Mouse (Mus musculus): ENCODE measurements at regions not wholly inside any gene's neighbourhood (a gene's known extent, or its start where the extent isn't known, plus 50 kb on each side); places are given as distances from the start of the nearest gene placed in this dataset.

GRCm38 (mm10) chr12:25168213-25168545 is 71.2 kb upstream of the Id2 start:
- Histone ChIP-seq H3K4me2 (ENCODE audit: low read length) (no peak overlapping the region), H3K9ac (ENCODE audit: low read length) (no peak overlapping the region), H3K4me1 (replicated peaks; ENCODE audit: control insufficient read depth, insufficient read depth, low read length) (peaks cover 5% of the 10 kb centered on the region), H3K27me3 (replicated peaks; ENCODE audit: control insufficient read depth, insufficient read depth, low read length) (no peaks in the 10 kb centered on the region), H3K4me3 (ENCODE audit: low read depth, low read length) (no peak overlapping the region), H3K36me3 (ENCODE audit: control insufficient read depth, insufficient read depth, low read length) (no peaks in the 10 kb centered on the region), H3K27ac (ENCODE audit: low read depth) (no peak overlapping the region), H3K9me3 (ENCODE audit: control insufficient read depth, low read length) (no peaks in the 10 kb centered on the region)
- 63% methylated on average over 5 of the region's 5 CpGs for WGBS
- no peak for ATAC-seq (replicated peaks; ENCODE audit: low FRiP score, low TSS enrichment, low read depth)
- no peak for DNase-seq (ENCODE audit: low spot score)

DNA sequence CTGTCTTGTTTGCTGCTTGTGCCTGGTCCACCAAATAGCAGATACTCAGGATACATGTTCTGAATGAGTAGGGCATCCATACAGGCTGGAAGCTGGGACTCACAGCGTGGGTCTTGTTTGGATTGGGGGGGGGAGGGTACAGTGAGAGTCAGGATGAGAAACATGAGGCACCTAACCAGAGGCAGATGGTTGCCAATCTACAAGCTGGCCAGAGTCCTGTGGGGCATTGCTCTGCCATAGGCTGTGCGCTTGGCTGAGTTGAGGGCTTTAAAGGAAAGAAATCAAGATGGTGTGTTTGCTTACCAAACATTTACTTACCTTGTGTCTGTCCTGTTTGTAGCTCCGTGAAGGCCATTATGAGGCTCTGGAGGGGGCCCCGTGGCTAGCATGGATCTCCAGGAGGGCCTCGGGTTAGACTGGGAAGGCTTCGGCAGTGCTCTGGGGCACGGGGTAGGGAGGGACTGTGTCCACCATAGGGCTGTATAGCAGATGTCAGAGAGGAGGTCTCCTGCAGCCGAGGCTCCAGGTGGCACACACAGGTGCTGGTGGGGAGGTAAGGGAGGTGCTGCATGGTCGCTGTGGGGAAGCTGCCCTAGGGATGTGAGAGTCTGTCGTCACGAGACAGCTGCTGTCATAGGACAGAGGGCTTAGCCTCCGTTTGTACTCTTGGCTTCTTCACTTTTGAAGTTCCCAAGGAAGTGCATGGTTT is 70.7 kb upstream of the Id2 start:
- ATAC-seq (replicated peaks; ENCODE audit: low FRiP score, low TSS enrichment, low read depth): no peak
- Histone ChIP-seq H3K4me2 (ENCODE audit: low read length) (no peak overlapping the region), H3K36me3 (ENCODE audit: control insufficient read depth, insufficient read depth, low read length) (no peaks in the 10 kb centered on the region), H3K9ac (ENCODE audit: low read length) (no peak overlapping the region), H3K27me3 (replicated peaks; ENCODE audit: control insufficient read depth, insufficient read depth, low read length) (no peaks in the 10 kb centered on the region), H3K27ac (ENCODE audit: low read depth) (no peak overlapping the region), H3K4me1 (replicated peaks; ENCODE audit: control insufficient read depth, insufficient read depth, low read length) (peaks cover 5% of the 10 kb centered on the region), H3K4me3 (ENCODE audit: low read depth, low read length) (no peak overlapping the region), H3K9me3 (ENCODE audit: control insufficient read depth, low read length) (no peaks in the 10 kb centered on the region)
- DNase-seq (ENCODE audit: low spot score): no peak
- WGBS: 63% methylated on average over 12 of the region's 12 CpGs

DNA sequence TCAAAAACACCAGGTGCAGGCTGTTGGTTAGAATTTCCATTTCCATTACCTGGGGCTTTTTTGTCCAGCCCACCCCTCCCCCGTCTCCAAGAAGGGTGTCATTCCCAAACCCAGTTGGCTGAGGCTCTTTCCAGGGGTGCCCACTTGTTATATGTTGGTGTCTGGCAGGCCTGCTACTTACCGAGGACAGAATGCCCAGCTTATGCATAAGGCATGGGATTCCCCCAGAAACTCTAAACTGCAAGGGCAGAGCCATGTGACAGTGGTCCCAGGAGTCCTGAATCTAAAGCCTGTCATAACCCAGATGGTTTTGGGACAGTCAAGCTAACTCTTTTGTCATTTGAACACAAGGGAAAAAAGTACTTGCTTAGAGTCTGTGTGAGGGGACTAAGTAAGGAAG is 69.6 kb upstream of the Id2 start:
- WGBS: 80% methylated on average over 2 of the region's 2 CpGs
- H3K9ac ChIP-seq (ENCODE audit: low read length): no peak overlapping the region
- H3K36me3 ChIP-seq (ENCODE audit: control insufficient read depth, insufficient read depth, low read length): no peaks in the 10 kb centered on the region

DNA sequence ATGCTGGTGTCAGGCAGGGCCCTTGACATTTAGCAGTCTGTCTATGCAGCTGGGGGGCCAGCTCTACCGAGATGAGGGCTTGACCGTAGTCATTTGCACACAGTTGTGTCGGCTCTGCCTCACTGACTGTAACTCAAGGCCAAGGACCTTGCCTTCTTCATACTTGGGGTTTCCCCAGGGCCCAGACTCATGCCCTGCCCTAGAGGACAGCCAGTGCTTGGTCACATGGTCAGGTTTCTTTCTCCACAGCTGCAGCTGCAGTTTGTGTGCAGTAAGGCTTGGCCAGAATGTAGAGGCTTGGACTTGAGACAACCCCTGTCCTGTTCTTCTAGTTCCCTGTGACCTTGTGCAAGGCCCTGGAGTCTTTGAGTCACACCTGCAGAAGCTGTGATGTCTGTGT is 68.7 kb upstream of the Id2 start:
- Histone ChIP-seq H3K4me2 (ENCODE audit: low read length) (no peak overlapping the region), H3K9me3 (ENCODE audit: control insufficient read depth, low read length) (no peaks in the 10 kb centered on the region), H3K4me3 (ENCODE audit: low read depth, low read length) (no peak overlapping the region), H3K27me3 (replicated peaks; ENCODE audit: control insufficient read depth, insufficient read depth, low read length) (no peaks in the 10 kb centered on the region), H3K9ac (ENCODE audit: low read length) (no peak overlapping the region), H3K27ac (ENCODE audit: low read depth) (no peak overlapping the region), H3K36me3 (ENCODE audit: control insufficient read depth, insufficient read depth, low read length) (no peaks in the 10 kb centered on the region), H3K4me1 (replicated peaks; ENCODE audit: control insufficient read depth, insufficient read depth, low read length) (peaks cover 5% of the 10 kb centered on the region)
- no peak for DNase-seq (ENCODE audit: low spot score)
- ATAC-seq (replicated peaks; ENCODE audit: low FRiP score, low TSS enrichment, low read depth): no peak
- whole genome bisulfite sequencing: 79% methylated on average over 3 of the region's 3 CpGs

More for the DNA sequence above, 69.6 kb upstream of the Id2 start:
- H3K4me1 ChIP-seq (replicated peaks; ENCODE audit: control insufficient read depth, insufficient read depth, low read length): peaks cover 5% of the 10 kb centered on the region
- H3K4me2 ChIP-seq (ENCODE audit: low read length): no peak overlapping the region
- H3K27me3 ChIP-seq (replicated peaks; ENCODE audit: control insufficient read depth, insufficient read depth, low read length): no peaks in the 10 kb centered on the region
- H3K9me3 ChIP-seq (ENCODE audit: control insufficient read depth, low read length): no peaks in the 10 kb centered on the region
- no peak overlapping the region for H3K27ac ChIP-seq (ENCODE audit: low read depth)
- ATAC-seq (replicated peaks; ENCODE audit: low FRiP score, low TSS enrichment, low read depth) (no peak), DNase-seq (ENCODE audit: low spot score) (no peak)
- no peak overlapping the region for H3K4me3 ChIP-seq (ENCODE audit: low read depth, low read length)

DNA sequence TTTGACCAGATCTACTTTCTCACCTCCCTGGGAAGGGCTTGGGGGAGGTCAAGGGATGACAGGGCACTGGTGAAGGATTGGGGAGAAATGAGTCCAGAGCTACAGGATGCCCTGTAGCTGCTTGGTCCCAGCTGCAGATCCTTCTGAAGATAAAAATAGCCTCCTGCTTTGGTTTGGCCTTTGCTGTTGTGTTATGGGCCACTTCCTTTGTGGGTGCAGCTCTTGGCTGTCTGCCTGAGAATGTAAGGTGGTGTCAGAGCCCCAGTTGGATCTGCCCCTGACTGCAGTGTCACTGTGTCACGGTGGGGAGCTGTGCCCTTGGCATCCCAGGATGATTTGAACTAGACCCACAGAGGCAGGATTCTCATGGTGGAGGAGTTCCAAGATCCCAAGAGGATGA is 67.8 kb upstream of the Id2 start:
- H3K27me3 ChIP-seq (replicated peaks; ENCODE audit: control insufficient read depth, insufficient read depth, low read length): no peaks in the 10 kb centered on the region
- H3K9me3 ChIP-seq (ENCODE audit: control insufficient read depth, low read length): no peaks in the 10 kb centered on the region
- H3K4me1 ChIP-seq (replicated peaks; ENCODE audit: control insufficient read depth, insufficient read depth, low read length): peaks cover 5% of the 10 kb centered on the region
- no peaks in the 10 kb centered on the region for H3K36me3 ChIP-seq (ENCODE audit: control insufficient read depth, insufficient read depth, low read length)
- no peak for ATAC-seq (replicated peaks; ENCODE audit: low FRiP score, low TSS enrichment, low read depth)
- H3K9ac ChIP-seq (ENCODE audit: low read length): no peak overlapping the region
- DNase-seq (ENCODE audit: low spot score): no peak
- H3K4me3 ChIP-seq (ENCODE audit: low read depth, low read length): no peak overlapping the region
- no peak overlapping the region for H3K4me2 ChIP-seq (ENCODE audit: low read length)
- H3K27ac ChIP-seq (ENCODE audit: low read depth): no peak overlapping the region
- WGBS: 83% methylated on average over 1 of the region's 1 CpGs

DNA sequence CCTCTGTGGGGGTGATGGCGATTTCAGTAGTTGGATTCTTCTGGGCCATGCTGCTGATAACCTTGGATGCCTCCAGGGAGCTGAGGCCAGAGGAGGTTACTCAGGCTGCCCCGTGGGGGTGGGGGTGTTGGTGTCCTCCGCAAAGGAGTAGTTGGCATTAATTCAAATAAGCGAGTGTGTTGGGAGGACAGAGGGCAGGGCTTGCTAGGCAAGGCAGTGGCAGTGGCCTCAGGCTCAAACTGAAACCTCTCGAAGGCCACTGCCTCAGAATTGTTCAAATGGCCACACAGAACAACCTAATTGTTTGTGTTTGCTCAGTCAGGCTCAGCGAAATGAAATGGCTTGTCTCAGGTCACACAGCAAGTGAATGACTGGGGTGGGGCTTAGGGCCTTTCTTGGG is 66.6 kb upstream of the Id2 start:
- ATAC-seq (replicated peaks; ENCODE audit: low FRiP score, low TSS enrichment, low read depth) (no peak), DNase-seq (ENCODE audit: low spot score) (no peak)
- WGBS: 37% methylated on average over 6 of the region's 6 CpGs
- Histone ChIP-seq H3K9ac (ENCODE audit: low read length) (no peak overlapping the region), H3K4me2 (ENCODE audit: low read length) (no peak overlapping the region), H3K4me3 (ENCODE audit: low read depth, low read length) (no peak overlapping the region), H3K4me1 (replicated peaks; ENCODE audit: control insufficient read depth, insufficient read depth, low read length) (peaks cover 5% of the 10 kb centered on the region), H3K9me3 (ENCODE audit: control insufficient read depth, low read length) (no peaks in the 10 kb centered on the region), H3K36me3 (ENCODE audit: control insufficient read depth, insufficient read depth, low read length) (no peaks in the 10 kb centered on the region), H3K27ac (ENCODE audit: low read depth) (no peak overlapping the region), H3K27me3 (replicated peaks; ENCODE audit: control insufficient read depth, insufficient read depth, low read length) (no peaks in the 10 kb centered on the region)

DNA sequence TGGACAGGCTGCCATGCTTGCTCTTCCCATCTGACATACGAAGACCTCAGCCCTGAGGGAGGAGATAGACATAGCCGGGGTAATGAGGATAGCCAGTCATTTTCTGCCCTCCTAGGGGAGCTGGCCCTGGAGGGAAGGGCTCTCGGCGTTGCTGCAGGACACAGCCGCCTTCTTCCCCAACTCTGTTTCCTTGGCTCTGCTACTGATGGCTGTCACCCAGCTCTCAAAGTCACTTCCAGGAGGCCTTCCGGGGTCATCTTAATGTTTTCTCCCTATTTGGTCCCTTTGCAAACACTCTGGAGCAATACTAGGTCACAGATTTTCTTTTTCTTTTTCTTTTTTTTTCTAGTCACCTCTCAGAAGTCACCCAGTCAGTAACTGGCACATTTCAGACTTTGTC is 65.9 kb upstream of the Id2 start:
- Histone ChIP-seq H3K36me3 (ENCODE audit: control insufficient read depth, insufficient read depth, low read length) (no peaks in the 10 kb centered on the region), H3K4me1 (replicated peaks; ENCODE audit: control insufficient read depth, insufficient read depth, low read length) (peaks cover 5% of the 10 kb centered on the region), H3K9ac (ENCODE audit: low read length) (no peak overlapping the region), H3K4me3 (ENCODE audit: low read depth, low read length) (no peak overlapping the region), H3K4me2 (ENCODE audit: low read length) (no peak overlapping the region), H3K9me3 (ENCODE audit: control insufficient read depth, low read length) (no peaks in the 10 kb centered on the region), H3K27me3 (replicated peaks; ENCODE audit: control insufficient read depth, insufficient read depth, low read length) (no peaks in the 10 kb centered on the region), H3K27ac (ENCODE audit: low read depth) (no peak overlapping the region)
- DNase-seq (ENCODE audit: low spot score) (no peak), ATAC-seq (replicated peaks; ENCODE audit: low FRiP score, low TSS enrichment, low read depth) (no peak)
- WGBS: 73% methylated on average over 6 of the region's 6 CpGs

GRCm38 (mm10) chr12:25161939-25162338 is 65.0 kb upstream of the Id2 start:
- Histone ChIP-seq H3K9ac (ENCODE audit: low read length) (no peak overlapping the region), H3K27ac (ENCODE audit: low read depth) (no peak overlapping the region), H3K4me2 (ENCODE audit: low read length) (no peak overlapping the region), H3K9me3 (ENCODE audit: control insufficient read depth, low read length) (no peaks in the 10 kb centered on the region), H3K27me3 (replicated peaks; ENCODE audit: control insufficient read depth, insufficient read depth, low read length) (no peaks in the 10 kb centered on the region), H3K4me1 (replicated peaks; ENCODE audit: control insufficient read depth, insufficient read depth, low read length) (peaks cover 5% of the 10 kb centered on the region), H3K36me3 (ENCODE audit: control insufficient read depth, insufficient read depth, low read length) (no peaks in the 10 kb centered on the region), H3K4me3 (ENCODE audit: low read depth, low read length) (no peak overlapping the region)
- no peak for ATAC-seq (replicated peaks; ENCODE audit: low FRiP score, low TSS enrichment, low read depth)
- 76% methylated on average over 6 of the region's 6 CpGs for WGBS
- no peak for DNase-seq (ENCODE audit: low spot score)

DNA sequence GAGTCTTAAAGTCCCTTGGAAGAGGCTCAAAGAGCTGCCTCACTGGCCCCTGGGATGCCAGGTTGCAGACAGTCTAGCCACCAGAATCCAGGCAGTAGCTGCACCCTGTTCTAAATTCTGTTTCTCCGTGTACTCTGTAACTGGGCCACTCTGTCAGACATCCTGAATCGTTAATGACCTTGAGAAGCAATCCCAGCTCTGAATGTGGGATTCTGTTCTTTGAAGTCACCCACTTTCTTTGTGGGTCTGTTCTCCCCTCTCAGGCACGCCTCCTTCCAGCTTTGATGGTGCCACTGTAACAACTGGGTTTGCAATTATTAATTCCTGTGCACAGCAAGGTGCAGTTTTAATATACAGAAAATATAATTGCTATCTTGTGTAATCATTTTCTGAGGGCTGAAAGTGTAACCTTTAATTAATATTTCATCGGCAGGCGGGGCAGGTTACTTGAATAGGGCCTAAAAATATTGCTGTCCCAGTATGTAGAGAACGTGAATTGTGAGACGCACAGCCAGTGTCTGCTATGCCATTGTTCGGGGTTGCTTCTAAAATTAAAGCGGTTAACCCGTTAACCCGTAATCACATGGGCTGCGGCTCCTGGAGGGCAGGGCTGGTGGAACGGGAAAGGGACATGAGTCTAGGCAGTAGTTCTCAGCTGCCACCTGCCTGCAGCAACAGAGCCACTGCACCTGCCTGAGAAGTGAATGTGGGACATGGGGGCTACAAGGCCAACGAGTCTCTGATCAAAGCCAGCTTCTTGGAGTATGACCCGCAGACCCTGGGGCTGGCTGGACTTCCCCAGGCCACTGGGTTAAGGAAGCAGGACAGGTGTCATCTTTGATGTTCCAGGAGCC is 64.3 kb upstream of the Id2 start:
- H3K36me3 ChIP-seq (ENCODE audit: control insufficient read depth, insufficient read depth, low read length): no peaks in the 10 kb centered on the region
- no peak overlapping the region for H3K27ac ChIP-seq (ENCODE audit: low read depth)
- no peak overlapping the region for H3K4me2 ChIP-seq (ENCODE audit: low read length)
- no peak for DNase-seq (ENCODE audit: low spot score)
- no peaks in the 10 kb centered on the region for H3K9me3 ChIP-seq (ENCODE audit: control insufficient read depth, low read length)
- H3K27me3 ChIP-seq (replicated peaks; ENCODE audit: control insufficient read depth, insufficient read depth, low read length): no peaks in the 10 kb centered on the region
- H3K4me3 ChIP-seq (ENCODE audit: low read depth, low read length): no peak overlapping the region
- no peak for ATAC-seq (replicated peaks; ENCODE audit: low FRiP score, low TSS enrichment, low read depth)
- no peak overlapping the region for H3K9ac ChIP-seq (ENCODE audit: low read length)
- peaks cover 5% of the 10 kb centered on the region for H3K4me1 ChIP-seq (replicated peaks; ENCODE audit: control insufficient read depth, insufficient read depth, low read length)
- WGBS: 79% methylated on average over 15 of the region's 15 CpGs
